ENCODE assay signal across 10 mouse cellular contexts in genomic region chr10:4108462-4108861, GRCm38 (mm10).
A peak's percentile ranks its signal among the peaks of the same experiment; 100 is the strongest.
DNase-seq lines count a peak whose midpoint lies in the region; ATAC-seq and TF ChIP-seq lines count a peak whose summit lies in the region.
"Had no signal": no experiment of that assay in that cellular context is flagged by ENCODE, and none has a peak within 500 bp of the region (broad histone marks: within the 10 kb centered on the region; RNA-seq: fewer than 3 reads in every experiment).

No protein-coding gene starts in this region.

- H3K4me3 ChIP-seq in forebrain, embryonic 10.5 days: no peak overlapping the region
- H3K4me3 ChIP-seq in forebrain, embryonic 15.5 days: no peak overlapping the region
- no peak overlapping the region for H3K4me3 ChIP-seq in hindbrain, embryonic 10.5 days
- H3K4me3 ChIP-seq in hindbrain, embryonic 11.5 days (ENCODE audit: low read depth, low read length): no peak overlapping the region
- no peak overlapping the region for H3K4me3 ChIP-seq in lung, postnatal 0 days (ENCODE audit: low read depth, low read length)
- H3K4me3 ChIP-seq in lung, adult 2 months (replicated peaks; ENCODE audit: extremely low read depth, low read depth, low read length): no peak overlapping the region
- no peak overlapping the region for H3K4me3 ChIP-seq in stomach, embryonic 16.5 days (replicated peaks; ENCODE audit: low read length)

- H3K9me3 ChIP-seq in forebrain, embryonic 10.5 days: no peaks in the 10 kb centered on the region
- H3K9me3 ChIP-seq in forebrain, embryonic 15.5 days: no peaks in the 10 kb centered on the region
- H3K9me3 ChIP-seq in hindbrain, embryonic 10.5 days: no peaks in the 10 kb centered on the region; the same call in 1 of the 2 replicates
- H3K9me3 ChIP-seq in hindbrain, embryonic 11.5 days (ENCODE audit: control insufficient read depth, low read length): no peaks in the 10 kb centered on the region
- no peaks in the 10 kb centered on the region for H3K9me3 ChIP-seq in lung, postnatal 0 days (ENCODE audit: low read length)
- H3K9me3 ChIP-seq in stomach, embryonic 16.5 days (replicated peaks; ENCODE audit: control insufficient read depth, low read length): no peaks in the 10 kb centered on the region

- H3K9ac ChIP-seq in forebrain, embryonic 15.5 days (replicated peaks): no peak overlapping the region
- H3K9ac ChIP-seq in hindbrain, embryonic 11.5 days (ENCODE audit: low read depth, low read length): no peak overlapping the region
- no peak overlapping the region for H3K9ac ChIP-seq in lung, postnatal 0 days (replicated peaks; ENCODE audit: low read depth)
- no peak overlapping the region for H3K9ac ChIP-seq in stomach, embryonic 16.5 days (ENCODE audit: low read length)
- H3K9ac ChIP-seq: hindbrain, embryonic 14.5 days; liver, embryonic 14.5 days had no signal

- TF ChIP-seq POLR2A in lung, adult 2 months (IDR thresholded peaks at IDR 0.05; ENCODE audit: borderline replicate concordance, extremely low read depth, low read depth, low read length): no peak

- H3K36me3 ChIP-seq in forebrain, embryonic 10.5 days (replicated peaks): peaks cover 25% of the 10 kb centered on the region
- H3K36me3 ChIP-seq in forebrain, embryonic 15.5 days: no peaks in the 10 kb centered on the region
- peaks cover 11% of the 10 kb centered on the region for H3K36me3 ChIP-seq in hindbrain, embryonic 10.5 days
- H3K36me3 ChIP-seq in hindbrain, embryonic 11.5 days (ENCODE audit: control insufficient read depth, insufficient read depth, low read length): no peaks in the 10 kb centered on the region
- no peaks in the 10 kb centered on the region for H3K36me3 ChIP-seq in lung, postnatal 0 days (ENCODE audit: insufficient read depth, low read length)
- no peaks in the 10 kb centered on the region for H3K36me3 ChIP-seq in stomach, embryonic 16.5 days (ENCODE audit: control insufficient read depth, insufficient read depth, low read length)

- no peak overlapping the region for H3K4me2 ChIP-seq in forebrain, embryonic 15.5 days (replicated peaks)
- H3K4me2 ChIP-seq in hindbrain, embryonic 11.5 days (replicated peaks; ENCODE audit: low read depth, low read length): no peak overlapping the region
- H3K4me2 ChIP-seq in lung, postnatal 0 days (replicated peaks; ENCODE audit: low read depth, low read length): no peak overlapping the region
- H3K4me2 ChIP-seq in stomach, embryonic 16.5 days (ENCODE audit: low read depth, low read length): no peak overlapping the region
- H3K4me2 ChIP-seq: hindbrain, embryonic 14.5 days had no signal

- 71% methylated on average over 9 of the region's 9 CpGs for WGBS in forebrain, embryonic 10.5 days
- 33% methylated on average over 9 of the region's 9 CpGs for WGBS in forebrain, embryonic 15.5 days
- 74% methylated on average over 9 of the region's 9 CpGs for WGBS in hindbrain, embryonic 10.5 days
- WGBS in hindbrain, embryonic 11.5 days: 75% methylated on average over 9 of the region's 9 CpGs
- WGBS in lung, postnatal 0 days: 79% methylated on average over 9 of the region's 9 CpGs
- 78% methylated on average over 9 of the region's 9 CpGs for WGBS in lung, adult 2 months
- WGBS in stomach, embryonic 16.5 days: 76% methylated on average over 9 of the region's 9 CpGs

- TF ChIP-seq EP300 in lung, postnatal 0 days (IDR thresholded peaks at IDR 0.05): no peak

- peaks cover 48% of the 10 kb centered on the region for H3K4me1 ChIP-seq in forebrain, embryonic 10.5 days
- H3K4me1 ChIP-seq in forebrain, embryonic 15.5 days: peaks cover 34% of the 10 kb centered on the region
- H3K4me1 ChIP-seq in hindbrain, embryonic 10.5 days (replicated peaks): peaks cover 42% of the 10 kb centered on the region
- peaks cover 5% of the 10 kb centered on the region; the same call in 1 of the 2 replicates for H3K4me1 ChIP-seq in hindbrain, embryonic 11.5 days (replicated peaks; ENCODE audit: control insufficient read depth, insufficient read depth, low read length)
- peaks cover 35% of the 10 kb centered on the region for H3K4me1 ChIP-seq in lung, postnatal 0 days (ENCODE audit: insufficient read depth, low read depth, low read length)
- peaks cover 17% of the 10 kb centered on the region for H3K4me1 ChIP-seq in lung, adult 2 months (ENCODE audit: control insufficient read depth, insufficient read depth, low read length)
- H3K4me1 ChIP-seq in stomach, embryonic 16.5 days (ENCODE audit: control insufficient read depth, insufficient read depth, low read length): peaks cover 52% of the 10 kb centered on the region

- H3K27ac ChIP-seq in forebrain, embryonic 10.5 days: peak overlapping the region; percentile 82
- no peak overlapping the region for H3K27ac ChIP-seq in forebrain, embryonic 15.5 days (replicated peaks)
- peak overlapping the region; percentile 76 for H3K27ac ChIP-seq in hindbrain, embryonic 10.5 days
- no peak overlapping the region for H3K27ac ChIP-seq in hindbrain, embryonic 11.5 days (ENCODE audit: low read depth, low read length)
- H3K27ac ChIP-seq in lung, postnatal 0 days (ENCODE audit: low read length): peak overlapping the region; percentile 55
- H3K27ac ChIP-seq in stomach, embryonic 16.5 days (ENCODE audit: low read length): peak overlapping the region; percentile 66
- H3K27ac ChIP-seq: hindbrain, embryonic 14.5 days; liver, embryonic 14.5 days had no signal

- no peaks in the 10 kb centered on the region for H3K27me3 ChIP-seq in forebrain, embryonic 10.5 days (ENCODE audit: poor library complexity, severe bottlenecking)
- no peaks in the 10 kb centered on the region for H3K27me3 ChIP-seq in forebrain, embryonic 15.5 days
- H3K27me3 ChIP-seq in hindbrain, embryonic 10.5 days (ENCODE audit: insufficient read depth, poor library complexity, severe bottlenecking): no peaks in the 10 kb centered on the region
- no peaks in the 10 kb centered on the region for H3K27me3 ChIP-seq in hindbrain, embryonic 11.5 days (ENCODE audit: control insufficient read depth, insufficient read depth, low read length)
- no peaks in the 10 kb centered on the region for H3K27me3 ChIP-seq in lung, postnatal 0 days (replicated peaks; ENCODE audit: insufficient read depth, low read length)
- no peaks in the 10 kb centered on the region for H3K27me3 ChIP-seq in stomach, embryonic 16.5 days (ENCODE audit: control insufficient read depth, insufficient read depth, low read length)

- TF ChIP-seq CTCF in lung, postnatal 0 days (IDR thresholded peaks at IDR 0.05): no peak
- TF ChIP-seq CTCF in lung, adult 2 months (IDR thresholded peaks at IDR 0.05; ENCODE audit: insufficient read depth, low read length): no peak

- DNase-seq in forebrain, embryonic 10.5 days (ENCODE audit: extremely low spot score, low spot score): no peak
- DNase-seq in hindbrain, embryonic 10.5 days (ENCODE audit: low spot score): no peak
- no peak for DNase-seq in hindbrain, embryonic 11.5 days (ENCODE audit: low spot score)
- no peak for DNase-seq in lung, postnatal 0 days (ENCODE audit: low spot score)
- DNase-seq in lung, adult 2 months: no peak
- DNase-seq in layer of hippocampus, adult 9-10 months (ENCODE audit: low spot score): no peak

- no peak for ATAC-seq in forebrain, embryonic 15.5 days (replicated peaks)
- ATAC-seq in hindbrain, embryonic 11.5 days (ENCODE audit: low FRiP score): no peak; the same call in 1 of the 2 replicates
- ATAC-seq in lung, postnatal 0 days: no peak
- no peak for ATAC-seq in stomach, embryonic 16.5 days (ENCODE audit: insufficient read depth, low FRiP score)

Comparison
In these comparisons a context has a peak if more than half of its experiments do, and no peak if none do; other contexts are left out.
1. H3K27ac ChIP-seq: peak in forebrain, embryonic 10.5 days (single experiment), hindbrain, embryonic 10.5 days (single experiment), lung, postnatal 0 days (single experiment) and stomach, embryonic 16.5 days (single experiment); none in forebrain, embryonic 15.5 days (single experiment) and hindbrain, embryonic 11.5 days (single experiment).